Mouse (Mus musculus): ENCODE measurements at regions not wholly inside any gene's neighbourhood (a gene's known extent, or its start where the extent isn't known, plus 50 kb on each side); places are given as distances from the start of the nearest gene placed in this dataset.

- no peak overlapping the region for H3K9ac ChIP-seq (ENCODE audit: control insufficient read depth, low read depth, low read length, poor library complexity, severe bottlenecking)
- H3K27ac ChIP-seq (ENCODE audit: control insufficient read depth, low read depth, low read length): peak overlapping the region; percentile 66
- no peak overlapping the region for H3K4me3 ChIP-seq (ENCODE audit: control insufficient read depth in 1 of 2, insufficient read depth in 1 of 2, low read depth in 2 of 2, low read length in 2 of 2)
- peaks cover 0 to 7% of the 10 kb centered on the region in 2 experiments; a peak in 2 of 4 replicates for H3K36me3 ChIP-seq (ENCODE audit: control insufficient read depth in 1 of 2, insufficient read depth in 2 of 2, low read length in 2 of 2)
- no peaks in the 10 kb centered on the region for H3K9me3 ChIP-seq (replicated peaks; ENCODE audit: insufficient read depth, low read length)
- H3K79me2 ChIP-seq (ENCODE audit: control insufficient read depth, insufficient read depth, low read length, poor library complexity): no peaks in the 10 kb centered on the region
- no peaks in the 10 kb centered on the region for H3K27me3 ChIP-seq (ENCODE audit: control insufficient read depth in 1 of 2, insufficient read depth in 2 of 2, low read length in 2 of 2)
- H3K4me1 ChIP-seq (ENCODE audit: control insufficient read depth in 1 of 2, insufficient read depth in 2 of 2, low read length in 2 of 2): peaks cover 6 to 9% of the 10 kb centered on the region in 2 experiments; a peak in 3 of 4 replicates
- peak; percentile 72 for DNase-seq (ENCODE audit: low read depth, low spot score)
- no peak for TF ChIP-seq NRF1 (IDR thresholded peaks at IDR 0.05; ENCODE audit: insufficient read depth, low read depth, low read length, poor library complexity, severe bottlenecking)
- TF ChIP-seq POLR2AphosphoS5 (IDR thresholded peaks at IDR 0.05; ENCODE audit: borderline replicate concordance, low read depth, low read length): no peak
- no peak for TF ChIP-seq ZKSCAN1 (IDR thresholded peaks at IDR 0.05; ENCODE audit: low read depth, low read length)
- peak; percentile 98 for TF ChIP-seq GATA1 (IDR thresholded peaks at IDR 0.05; ENCODE audit: low read depth, low read length)
- no peak for TF ChIP-seq MYC (IDR thresholded peaks at IDR 0.05; ENCODE audit: low read depth, low read length)
- 0 out of 2 replicates have a peak, but pooled peaks have one; percentile 28 for TF ChIP-seq HCFC1 (IDR thresholded peaks at IDR 0.05; ENCODE audit: low read depth, low read length)
- TF ChIP-seq EP300 (IDR thresholded peaks at IDR 0.05; ENCODE audit: low read depth in 1 of 2, low read length in 2 of 2): peak; percentile 94 to 95
- TF ChIP-seq E2F4 (IDR thresholded peaks at IDR 0.05; ENCODE audit: borderline replicate concordance, low read depth, low read length): no peak
- no peak for TF ChIP-seq ZMIZ1 (IDR thresholded peaks at IDR 0.05; ENCODE audit: low read depth, low read length)
- TF ChIP-seq TAL1 (IDR thresholded peaks at IDR 0.05; ENCODE audit: low read length): peak; percentile 51; the same call in 1 of the 2 replicates
- TF ChIP-seq SMC3 (IDR thresholded peaks at IDR 0.05; ENCODE audit: low read depth, low read length): no peak
- peak; percentile 83 for TF ChIP-seq GABPA (IDR thresholded peaks at IDR 0.05; ENCODE audit: low read depth, low read length)
- TF ChIP-seq USF2 (IDR thresholded peaks at IDR 0.05; ENCODE audit: borderline replicate concordance in 1 of 2, insufficient read depth in 1 of 2, low read depth in 1 of 2, low read length in 2 of 2): no peak
- no peak for TF ChIP-seq POLR2AphosphoS2 (IDR thresholded peaks at IDR 0.05; ENCODE audit: low read length)
- peak; percentile 35; the same call in 1 of the 2 replicates for TF ChIP-seq ELF1 (IDR thresholded peaks at IDR 0.05; ENCODE audit: low read depth, low read length)
- TF ChIP-seq KAT2A (conservative IDR thresholded peaks at IDR 0.05; ENCODE audit: low read depth, low read length): no peak; the same call in 1 of the 2 replicates
- no peak for TF ChIP-seq CTCF (IDR thresholded peaks at IDR 0.05 in 2 of 3, conservative IDR thresholded peaks at IDR 0.05 in 1 of 3; ENCODE audit: control insufficient read depth in 1 of 3, insufficient read depth in 1 of 3, low read depth in 2 of 3, low read length in 3 of 3, poor library complexity in 1 of 3, severe bottlenecking in 1 of 3)
- peak; percentile 68; the same call in 1 of the 2 replicates for TF ChIP-seq MAFK (IDR thresholded peaks at IDR 0.05; ENCODE audit: borderline replicate concordance, low read depth, low read length)
- TF ChIP-seq TCF12 (IDR thresholded peaks at IDR 0.05; ENCODE audit: low read depth, low read length): peak; percentile 98
- no peak for TF ChIP-seq ZC3H11A (IDR thresholded peaks at IDR 0.05; ENCODE audit: low read depth, low read length)
- TF ChIP-seq MAZ (IDR thresholded peaks at IDR 0.05; ENCODE audit: low read depth, low read length): no peak
- no peak for TF ChIP-seq USF1 (IDR thresholded peaks at IDR 0.05; ENCODE audit: low read depth, low read length)
- no peak for TF ChIP-seq MXI1 (IDR thresholded peaks at IDR 0.05; ENCODE audit: low read depth, low read length)
- TF ChIP-seq CHD1 (IDR thresholded peaks at IDR 0.05; ENCODE audit: low read depth, low read length): no peak
- TF ChIP-seq MAX (IDR thresholded peaks at IDR 0.05; ENCODE audit: low read length): no peak
- no peak for TF ChIP-seq TBP (IDR thresholded peaks at IDR 0.05; ENCODE audit: low read depth, low read length)
- TF ChIP-seq ETS1 (IDR thresholded peaks at IDR 0.05; ENCODE audit: low read depth, low read length): peak; percentile 93
- TF ChIP-seq BHLHE40 (IDR thresholded peaks at IDR 0.05; ENCODE audit: borderline replicate concordance, low read depth, low read length): no peak; the same call in 1 of the 2 replicates
- peak; percentile 80 for TF ChIP-seq RCOR1 (IDR thresholded peaks at IDR 0.05; ENCODE audit: low read depth, low read length)
- no peak for TF ChIP-seq POLR2A (IDR thresholded peaks at IDR 0.05; ENCODE audit: control insufficient read depth in 1 of 2, insufficient read depth in 1 of 2, low read depth in 1 of 2, low read length in 2 of 2, poor library complexity in 1 of 2)
- TF ChIP-seq MYB (IDR thresholded peaks at IDR 0.05; ENCODE audit: low read depth, low read length): 0 out of 2 replicates have a peak, but pooled peaks have one; percentile 27
- TF ChIP-seq RAD21 (IDR thresholded peaks at IDR 0.05; ENCODE audit: low read depth, low read length): no peak
- no peak for TF ChIP-seq UBTF (IDR thresholded peaks at IDR 0.05; ENCODE audit: borderline replicate concordance, insufficient read depth, low read depth, low read length)
- no peak for TF ChIP-seq NELFE (IDR thresholded peaks at IDR 0.05; ENCODE audit: low read depth, low read length)
- peak; percentile 97 for TF ChIP-seq ZNF384 (IDR thresholded peaks at IDR 0.05; ENCODE audit: low read depth, low read length)
- 0 out of 2 replicates have a peak, but pooled peaks have one; percentile 28 for TF ChIP-seq JUND (IDR thresholded peaks at IDR 0.05; ENCODE audit: low read depth, low read length)
- peak; percentile 45; the same call in 1 of the 2 replicates for TF ChIP-seq SIN3A (IDR thresholded peaks at IDR 0.05; ENCODE audit: low read length)
These were observed 71.9 kb upstream of the Rpl10-ps3 start for GRCm38 (mm10) chr9:50416677-50417076.
